Mouse (Mus musculus): ENCODE measurements around the gene Cic. TPM values are rescaled to one million over a fixed set of nuclear protein-coding genes. Genes with fewer than 3 reads are reported as not detected.
A peak's percentile ranks its signal among the peaks of the same experiment; 100 is the strongest.

The Cic gene
- polyA plus RNA-seq, 1 experiment, result 47.3 TPM

- H3K4me1 ChIP-seq (ENCODE audit: control insufficient read depth), result peaks cover 68% of the 10 kb centered on the region
These were observed 39.8 kb upstream of the Cic start for GRCm38 (mm10) chr7:25227523-25228300.

GRCm38 (mm10) chr7:25230690-25231285 is 36.7 kb upstream of the Cic start:
- TF ChIP-seq TAL1 (IDR thresholded peaks at IDR 0.05; ENCODE audit: low read length) (no peak), GATA1 (IDR thresholded peaks at IDR 0.05; ENCODE audit: low read length) (no peak)
- H3K9me3 ChIP-seq (ENCODE audit: control insufficient read depth, low read length), result no peaks in the 10 kb centered on the region
- H3K36me3 ChIP-seq (ENCODE audit: control insufficient read depth), result peaks cover 100% of the 10 kb centered on the region
- H3K4me3 ChIP-seq (replicated peaks), result no peak overlapping the region
- no peaks in the 10 kb centered on the region; the same call in 1 of the 2 replicates for H3K27me3 ChIP-seq (ENCODE audit: control insufficient read depth)
- peaks cover 72% of the 10 kb centered on the region for H3K4me1 ChIP-seq (ENCODE audit: control insufficient read depth)

More at GRCm38 (mm10) chr7:25227523-25228300, 39.8 kb upstream of the Cic start:
- no peaks in the 10 kb centered on the region; the same call in 1 of the 2 replicates for H3K27me3 ChIP-seq (ENCODE audit: control insufficient read depth)
- H3K9me3 ChIP-seq (ENCODE audit: control insufficient read depth, low read length), result 0 out of 2 replicates have a peak, but pooled peaks cover 2% of the 10 kb centered on the region
- TF ChIP-seq TAL1 (IDR thresholded peaks at IDR 0.05; ENCODE audit: low read length), result no peak
- no peak overlapping the region for H3K4me3 ChIP-seq (replicated peaks)
- H3K36me3 ChIP-seq (ENCODE audit: control insufficient read depth), result peaks cover 100% of the 10 kb centered on the region

- H3K4me3 ChIP-seq (replicated peaks), result no peak overlapping the region
- H3K9me3 ChIP-seq (ENCODE audit: control insufficient read depth, low read length), result no peaks in the 10 kb centered on the region
- peaks cover 74% of the 10 kb centered on the region for H3K4me1 ChIP-seq (ENCODE audit: control insufficient read depth)
- peaks cover 92% of the 10 kb centered on the region for H3K36me3 ChIP-seq (ENCODE audit: control insufficient read depth)
- TF ChIP-seq GATA1 (IDR thresholded peaks at IDR 0.05; ENCODE audit: low read length) (no peak), TAL1 (IDR thresholded peaks at IDR 0.05; ENCODE audit: low read length) (no peak)
- no peaks in the 10 kb centered on the region for H3K27me3 ChIP-seq (ENCODE audit: control insufficient read depth)
These were observed 35.3 kb upstream of the Cic start for GRCm38 (mm10) chr7:25232101-25232648.

GRCm38 (mm10) chr7:25233061-25233460 is 34.4 kb upstream of the Cic start:
- Histone ChIP-seq H3K4me1 (ENCODE audit: control insufficient read depth) (peaks cover 67% of the 10 kb centered on the region), H3K36me3 (ENCODE audit: control insufficient read depth) (peaks cover 83% of the 10 kb centered on the region)

GRCm38 (mm10) chr7:25235526-25235925 is 32.0 kb upstream of the Cic start:
- Histone ChIP-seq H3K4me1 (ENCODE audit: control insufficient read depth) (peaks cover 75% of the 10 kb centered on the region), H3K9me3 (ENCODE audit: control insufficient read depth, low read length) (no peaks in the 10 kb centered on the region), H3K36me3 (ENCODE audit: control insufficient read depth) (peaks cover 59% of the 10 kb centered on the region), H3K4me3 (replicated peaks) (peak overlapping the region; percentile 83), H3K27me3 (ENCODE audit: control insufficient read depth) (no peaks in the 10 kb centered on the region)
- TF ChIP-seq GATA1 (IDR thresholded peaks at IDR 0.05; ENCODE audit: low read length), result no peak

More at GRCm38 (mm10) chr7:25233061-25233460, 34.4 kb upstream of the Cic start:
- H3K4me3 ChIP-seq (replicated peaks), result no peak overlapping the region
- no peaks in the 10 kb centered on the region for H3K27me3 ChIP-seq (ENCODE audit: control insufficient read depth)
- H3K9me3 ChIP-seq (ENCODE audit: control insufficient read depth, low read length), result no peaks in the 10 kb centered on the region
- TF ChIP-seq TAL1 (IDR thresholded peaks at IDR 0.05; ENCODE audit: low read length) (no peak), GATA1 (IDR thresholded peaks at IDR 0.05; ENCODE audit: low read length) (no peak)

GRCm38 (mm10) chr7:25237249-25238014 is 30.1 kb upstream of the Cic start, which contains the start of gene Gsk3a:
Gsk3a (minus strand) TSS chr7:25237851.
- H3K4me3 ChIP-seq (replicated peaks), result peak within 1 kb of the TSS; percentile 83
- no peaks in the 10 kb centered on the region for H3K27me3 ChIP-seq (ENCODE audit: control insufficient read depth)
- H3K36me3 ChIP-seq (ENCODE audit: control insufficient read depth), result peaks cover 44% of the 10 kb centered on the region
- TF ChIP-seq GATA1 (IDR thresholded peaks at IDR 0.05; ENCODE audit: low read length), result no peak
- no peak for TF ChIP-seq TAL1 (IDR thresholded peaks at IDR 0.05; ENCODE audit: low read length)
- H3K9me3 ChIP-seq (ENCODE audit: control insufficient read depth, low read length), result no peaks in the 10 kb centered on the region
- peaks cover 63% of the 10 kb centered on the region for H3K4me1 ChIP-seq (ENCODE audit: control insufficient read depth)

GRCm38 (mm10) chr7:25238015-25238706 is 29.3 kb upstream of the Cic start:
- peak overlapping the region; percentile 83 for H3K4me3 ChIP-seq (replicated peaks)
- H3K36me3 ChIP-seq (ENCODE audit: control insufficient read depth), result peaks cover 43% of the 10 kb centered on the region
- peaks cover 61% of the 10 kb centered on the region for H3K4me1 ChIP-seq (ENCODE audit: control insufficient read depth)
- H3K27me3 ChIP-seq (ENCODE audit: control insufficient read depth), result no peaks in the 10 kb centered on the region
- no peaks in the 10 kb centered on the region for H3K9me3 ChIP-seq (ENCODE audit: control insufficient read depth, low read length)
- TF ChIP-seq GATA1 (IDR thresholded peaks at IDR 0.05; ENCODE audit: low read length) (peak; percentile 78), TAL1 (IDR thresholded peaks at IDR 0.05; ENCODE audit: low read length) (peak; percentile 79)

- Histone ChIP-seq H3K27me3 (ENCODE audit: control insufficient read depth) (no peaks in the 10 kb centered on the region), H3K4me1 (ENCODE audit: control insufficient read depth) (peaks cover 55% of the 10 kb centered on the region), H3K36me3 (ENCODE audit: control insufficient read depth) (peaks cover 36% of the 10 kb centered on the region), H3K4me3 (replicated peaks) (peak overlapping the region; percentile 83), H3K9me3 (ENCODE audit: control insufficient read depth, low read length) (no peaks in the 10 kb centered on the region)
- TF ChIP-seq TAL1 (IDR thresholded peaks at IDR 0.05; ENCODE audit: low read length), result no peak
- no peak for TF ChIP-seq GATA1 (IDR thresholded peaks at IDR 0.05; ENCODE audit: low read length)
These were observed 28.5 kb upstream of the Cic start for GRCm38 (mm10) chr7:25238829-25239623.

All from erythroblast, embryonic 14.5 days (primary cell).